ENCODE assay signal across 15 mouse cellular contexts in genomic region chr6:49003381-49003780, GRCm38 (mm10). TPM values are rescaled to one million over a fixed set of nuclear protein-coding genes. Genes with fewer than 3 reads are reported as not detected.
DNase-seq lines count a peak whose midpoint lies in the region; ATAC-seq and TF ChIP-seq lines count a peak whose summit lies in the region.
"Had no signal": no experiment of that assay in that cellular context is flagged by ENCODE, and none has a peak within 500 bp of the region (broad histone marks: within the 10 kb centered on the region; RNA-seq: fewer than 3 reads in every experiment).

No protein-coding gene starts in this region.

- TF ChIP-seq CTCF in lung, embryonic 14.5 days (IDR thresholded peaks at IDR 0.05; ENCODE audit: low read depth), result peak; percentile 60

- ATAC-seq in lung, embryonic 14.5 days (ENCODE audit: insufficient read depth), result no peak
- ATAC-seq in forebrain, embryonic 11.5 days (replicated peaks; ENCODE audit: low FRiP score), result no peak

- H3K4me3 ChIP-seq in lung, embryonic 14.5 days (ENCODE audit: low read depth, low read length), result no peak overlapping the region
- H3K4me3 ChIP-seq in forebrain, embryonic 11.5 days (ENCODE audit: low read depth, low read length), result no peak overlapping the region
- H3K4me3 ChIP-seq: heart, embryonic 12.5 days had no signal

- no peaks in the 10 kb centered on the region for H3K9me3 ChIP-seq in lung, embryonic 14.5 days (ENCODE audit: low read depth, low read length)
- H3K9me3 ChIP-seq in forebrain, embryonic 11.5 days (ENCODE audit: control insufficient read depth, low read length), result no peaks in the 10 kb centered on the region
- H3K9me3 ChIP-seq: heart, embryonic 12.5 days had no signal

- no peaks in the 10 kb centered on the region for H3K36me3 ChIP-seq in lung, embryonic 14.5 days (ENCODE audit: insufficient read depth)
- no peaks in the 10 kb centered on the region for H3K36me3 ChIP-seq in forebrain, embryonic 11.5 days (ENCODE audit: control insufficient read depth, insufficient read depth, low read length)
- H3K36me3 ChIP-seq: heart, embryonic 12.5 days had no signal

- H3K4me2 ChIP-seq in lung, embryonic 14.5 days, result no peak overlapping the region
- H3K4me2 ChIP-seq in forebrain, embryonic 11.5 days (ENCODE audit: low read depth, low read length, severe bottlenecking), result no peak overlapping the region
- H3K4me2 ChIP-seq: heart, embryonic 12.5 days had no signal

- 30% methylated on average over 4 of the region's 4 CpGs for WGBS in lung, embryonic 14.5 days
- WGBS in forebrain, embryonic 11.5 days, result 47% methylated on average over 4 of the region's 4 CpGs

- H3K9ac ChIP-seq in lung, embryonic 14.5 days, result no peak overlapping the region
- H3K9ac ChIP-seq in forebrain, embryonic 11.5 days (ENCODE audit: low read length), result no peak overlapping the region
- H3K9ac ChIP-seq: heart, embryonic 12.5 days had no signal

- DNase-seq in heart, adult 11 months, result peak; percentile 55
- DNase-seq in heart, adult 8-10 months (ENCODE audit: low spot score), result no peak
- peak; percentile 56 for DNase-seq in lung, embryonic 14.5 days
- no peak for DNase-seq in lung, adult 18-20 months
- peak; percentile 62 for DNase-seq in NIH3T3 (ENCODE audit: low read depth)
- peak; percentile 15 to 57 for DNase-seq in kidney, postnatal 36 days
- DNase-seq in forebrain, embryonic 11.5 days (ENCODE audit: low spot score), result no peak
- DNase-seq in layer of hippocampus, postnatal 25 days (ENCODE audit: extremely low spot score in 1 of 2, low spot score in 1 of 2), result no peak
- DNase-seq: cerebellum, postnatal 14 days had no signal

- H3K27me3 ChIP-seq in lung, embryonic 14.5 days (ENCODE audit: insufficient read depth, low read length), result no peaks in the 10 kb centered on the region
- H3K27me3 ChIP-seq in forebrain, embryonic 11.5 days (ENCODE audit: control insufficient read depth, insufficient read depth, low read length), result no peaks in the 10 kb centered on the region
- H3K27me3 ChIP-seq: heart, embryonic 12.5 days had no signal

- H3K27ac ChIP-seq in lung, embryonic 14.5 days (ENCODE audit: low read depth), result no peak overlapping the region
- H3K27ac ChIP-seq in forebrain, embryonic 11.5 days (ENCODE audit: low read depth, low read length), result no peak overlapping the region

- H3K4me1 ChIP-seq in lung, embryonic 14.5 days (ENCODE audit: insufficient read depth), result no peaks in the 10 kb centered on the region
- H3K4me1 ChIP-seq in forebrain, embryonic 11.5 days (replicated peaks; ENCODE audit: control insufficient read depth, insufficient read depth, low read length), result no peaks in the 10 kb centered on the region

RNA-seq across cellular contexts. Expression of gene Svs1, which starts 16.7 kb away (rescaled TPM):
- not detected for total RNA-seq in heart, adult 8-10 months (2022)
- not detected in 2 replicates for polyA plus RNA-seq in lung, embryonic 14.5 days (2014; fragmentation: Nextera tagmentation; extraction: Ambion mirVana)
- not detected in 2 replicates for polyA plus RNA-seq in forebrain, embryonic 11.5 days (2014; fragmentation: Nextera tagmentation; extraction: Ambion mirVana)
- total RNA-seq in layer of hippocampus, postnatal 25 days (2021), result not detected
- total RNA-seq: ES-E14; left cerebral cortex, postnatal 14 days had no signal
- polyA plus RNA-seq: heart, embryonic 12.5 days; lung, embryonic 16.5 days; testis, adult 2 months had no signal

RNA-seq across cellular contexts. Expression of gene Doxl2, which starts 28.6 kb away (rescaled TPM):
- total RNA-seq in heart, adult 8-10 months (2022), result not detected
- polyA plus RNA-seq in lung, embryonic 14.5 days (2014; fragmentation: Nextera tagmentation; extraction: Ambion mirVana), result not detected in 2 replicates
- polyA plus RNA-seq in forebrain, embryonic 11.5 days (2014; fragmentation: Nextera tagmentation; extraction: Ambion mirVana), result not detected in 2 replicates
- total RNA-seq in layer of hippocampus, postnatal 25 days (2021), result not detected
- total RNA-seq: adrenal gland, postnatal 4 days; left cerebral cortex, postnatal 14 days had no signal
- polyA plus RNA-seq: heart, embryonic 12.5 days; lung, embryonic 16.5 days; testis, adult 2 months had no signal

RNA-seq across cellular contexts. Expression of gene Gpnmb, which starts 33.0 kb away (rescaled TPM):
- total RNA-seq in heart, adult 8-10 months (2022), result 1 to 10 TPM in 2 of 4 experiments, under 1 TPM in 2; 0.63 to 1.5 (median 1.1) TPM
- polyA plus RNA-seq in lung, embryonic 14.5 days (2014; fragmentation: Nextera tagmentation; extraction: Ambion mirVana), result 0.21 and 0.35 TPM in 2 replicates
- 0.51 and 1.1 TPM in 2 replicates for polyA plus RNA-seq in forebrain, embryonic 11.5 days (2014; fragmentation: Nextera tagmentation; extraction: Ambion mirVana)
- total RNA-seq in layer of hippocampus, postnatal 25 days (2021), result 1 to 10 TPM; 2.1 to 2.2 TPM

Comparison
In these comparisons a context has a peak if more than half of its experiments do, and no peak if none do; other contexts are left out.
1. DNase-seq: peak in heart, adult 11 months (single experiment), lung, embryonic 14.5 days (single experiment), NIH3T3 (single experiment) and kidney, postnatal 36 days (2 of 2); none in heart, adult 8-10 months (single experiment), lung, adult 18-20 months (0 of 2), forebrain, embryonic 11.5 days (single experiment) and layer of hippocampus, postnatal 25 days (0 of 2).